Mouse (Mus musculus): ENCODE measurements around the gene Vars2. TPM values are rescaled to one million over a fixed set of nuclear protein-coding genes. Genes with fewer than 3 reads are reported as not detected.

Gene Vars2
- 6.0 and 6.3 TPM in 2 replicates for polyA plus RNA-seq (2015; fragmentation: Nextera tagmentation; extraction: Ambion mirVana)

GRCm38 (mm10) chr17:35667334-35668065, at the start of gene Vars2:
TSS of gene Vars2 (minus strand) at chr17:35667592.
- H3K4me3 ChIP-seq (ENCODE audit: low read depth, low read length): peak within 1 kb of the TSS; percentile 66
- peak within 1 kb of the TSS; percentile 64 for H3K9ac ChIP-seq (ENCODE audit: low read depth, low read length)
- H3K27ac ChIP-seq (ENCODE audit: low read depth, low read length): peak within 1 kb of the TSS; percentile 74
- no peaks in the 10 kb centered on the region for H3K27me3 ChIP-seq (replicated peaks; ENCODE audit: control insufficient read depth, insufficient read depth, low read length)
- TF ChIP-seq CTCF (IDR thresholded peaks at IDR 0.05; ENCODE audit: low read depth): peak; percentile 34
- peak; percentile 80 for ATAC-seq
- H3K4me2 ChIP-seq (replicated peaks; ENCODE audit: low read depth): peak within 1 kb of the TSS; percentile 96
- under 1% methylated on average over 61 of the region's 61 CpGs for WGBS
- peaks cover 33% of the 10 kb centered on the region for H3K36me3 ChIP-seq (ENCODE audit: control insufficient read depth, insufficient read depth)
- no peaks in the 10 kb centered on the region for H3K9me3 ChIP-seq (ENCODE audit: control insufficient read depth)
- peaks cover 8% of the 10 kb centered on the region; the same call in 1 of the 2 replicates for H3K4me1 ChIP-seq (replicated peaks; ENCODE audit: control insufficient read depth, insufficient read depth, low read length)

DNA sequence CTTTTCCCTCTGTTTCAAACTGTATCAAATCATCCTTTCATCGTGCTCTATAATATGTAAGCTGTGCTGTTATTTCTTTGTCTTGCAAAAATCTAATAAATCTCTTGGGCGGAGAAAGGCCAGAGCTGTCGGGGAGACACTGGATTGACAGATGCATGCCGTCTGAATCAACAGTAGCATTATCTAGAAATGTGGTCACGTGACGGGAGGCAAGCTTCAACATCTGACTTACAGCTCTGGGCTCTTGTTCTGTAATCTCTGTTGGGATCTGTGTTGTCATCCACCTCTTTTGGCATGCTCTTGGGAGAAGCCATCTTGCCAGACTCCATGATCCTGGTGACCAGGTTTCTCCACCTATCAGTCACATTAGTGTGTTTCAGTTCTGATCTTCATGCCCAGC, 49.7 kb upstream of the Vars2 start:
- no peak overlapping the region for H3K4me3 ChIP-seq (ENCODE audit: low read depth, low read length)
- no peak overlapping the region for H3K9ac ChIP-seq (ENCODE audit: low read depth, low read length)
- no peak for ATAC-seq
- 0 out of 2 replicates have a peak, but pooled peaks cover 7% of the 10 kb centered on the region for H3K4me1 ChIP-seq (replicated peaks; ENCODE audit: control insufficient read depth, insufficient read depth, low read length)
- 78% methylated on average over 6 of the region's 6 CpGs for WGBS
- no peaks in the 10 kb centered on the region for H3K36me3 ChIP-seq (ENCODE audit: control insufficient read depth, insufficient read depth)
- no peaks in the 10 kb centered on the region for H3K9me3 ChIP-seq (ENCODE audit: control insufficient read depth)
- no peak for TF ChIP-seq CTCF (IDR thresholded peaks at IDR 0.05; ENCODE audit: low read depth)
- no peak overlapping the region for H3K27ac ChIP-seq (ENCODE audit: low read depth, low read length)
- no peaks in the 10 kb centered on the region for H3K27me3 ChIP-seq (replicated peaks; ENCODE audit: control insufficient read depth, insufficient read depth, low read length)
- no peak overlapping the region for H3K4me2 ChIP-seq (replicated peaks; ENCODE audit: low read depth)

- Histone ChIP-seq H3K9me3 (ENCODE audit: control insufficient read depth) (no peaks in the 10 kb centered on the region), H3K27ac (ENCODE audit: low read depth, low read length) (no peak overlapping the region), H3K9ac (ENCODE audit: low read depth, low read length) (no peak overlapping the region), H3K36me3 (ENCODE audit: control insufficient read depth, insufficient read depth) (no peaks in the 10 kb centered on the region), H3K4me3 (ENCODE audit: low read depth, low read length) (no peak overlapping the region), H3K4me2 (replicated peaks; ENCODE audit: low read depth) (no peak overlapping the region), H3K27me3 (replicated peaks; ENCODE audit: control insufficient read depth, insufficient read depth, low read length) (no peaks in the 10 kb centered on the region), H3K4me1 (replicated peaks; ENCODE audit: control insufficient read depth, insufficient read depth, low read length) (0 out of 2 replicates have a peak, but pooled peaks cover 3% of the 10 kb centered on the region)
- TF ChIP-seq CTCF (IDR thresholded peaks at IDR 0.05; ENCODE audit: low read depth): no peak
- 44% methylated on average over 3 of the region's 3 CpGs for WGBS
- peak; percentile 58 for ATAC-seq
Measured at GRCm38 (mm10) chr17:35716114-35716513, 48.7 kb upstream of the Vars2 start.

- Histone ChIP-seq H3K27me3 (replicated peaks; ENCODE audit: control insufficient read depth, insufficient read depth, low read length) (no peaks in the 10 kb centered on the region), H3K4me1 (replicated peaks; ENCODE audit: control insufficient read depth, insufficient read depth, low read length) (0 out of 2 replicates have a peak, but pooled peaks cover 4% of the 10 kb centered on the region), H3K9ac (ENCODE audit: low read depth, low read length) (no peak overlapping the region), H3K36me3 (ENCODE audit: control insufficient read depth, insufficient read depth) (no peaks in the 10 kb centered on the region), H3K27ac (ENCODE audit: low read depth, low read length) (no peak overlapping the region), H3K9me3 (ENCODE audit: control insufficient read depth) (no peaks in the 10 kb centered on the region), H3K4me3 (ENCODE audit: low read depth, low read length) (no peak overlapping the region), H3K4me2 (replicated peaks; ENCODE audit: low read depth) (no peak overlapping the region)
- 42% methylated on average over 8 of the region's 8 CpGs for WGBS
- no peak for TF ChIP-seq CTCF (IDR thresholded peaks at IDR 0.05; ENCODE audit: low read depth)
- ATAC-seq: no peak
Measured at GRCm38 (mm10) chr17:35710705-35711347, 43.4 kb upstream of the Vars2 start.

DNA sequence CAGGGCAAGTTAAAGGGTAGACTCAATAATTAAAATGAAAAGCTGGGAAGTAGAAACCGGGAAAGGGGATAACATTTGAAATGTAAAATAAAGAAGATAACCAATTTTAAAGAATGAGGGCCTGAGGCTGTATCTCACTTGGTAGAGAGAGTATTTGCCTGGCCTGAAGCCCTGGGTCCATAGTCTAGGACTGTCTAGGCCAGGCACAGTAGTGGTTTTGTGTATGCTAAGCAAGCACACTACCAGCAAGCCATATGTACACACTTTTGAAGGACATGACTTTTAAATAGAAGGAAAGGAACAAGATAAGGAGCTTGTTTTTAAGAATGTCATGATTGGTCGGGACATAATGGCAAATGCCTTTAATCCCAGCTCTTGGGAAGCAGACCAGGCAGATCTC, 41.2 kb upstream of the Vars2 start:
- Histone ChIP-seq H3K27me3 (replicated peaks; ENCODE audit: control insufficient read depth, insufficient read depth, low read length) (no peaks in the 10 kb centered on the region), H3K9ac (ENCODE audit: low read depth, low read length) (no peak overlapping the region), H3K4me3 (ENCODE audit: low read depth, low read length) (no peak overlapping the region), H3K4me2 (replicated peaks; ENCODE audit: low read depth) (no peak overlapping the region), H3K4me1 (replicated peaks; ENCODE audit: control insufficient read depth, insufficient read depth, low read length) (peaks cover 17% of the 10 kb centered on the region; the same call in 1 of the 2 replicates), H3K27ac (ENCODE audit: low read depth, low read length) (no peak overlapping the region), H3K36me3 (ENCODE audit: control insufficient read depth, insufficient read depth) (no peaks in the 10 kb centered on the region), H3K9me3 (ENCODE audit: control insufficient read depth) (no peaks in the 10 kb centered on the region)
- no peak for ATAC-seq
- TF ChIP-seq CTCF (IDR thresholded peaks at IDR 0.05; ENCODE audit: low read depth): no peak
- 66% methylated on average over 2 of the region's 2 CpGs for WGBS

DNA sequence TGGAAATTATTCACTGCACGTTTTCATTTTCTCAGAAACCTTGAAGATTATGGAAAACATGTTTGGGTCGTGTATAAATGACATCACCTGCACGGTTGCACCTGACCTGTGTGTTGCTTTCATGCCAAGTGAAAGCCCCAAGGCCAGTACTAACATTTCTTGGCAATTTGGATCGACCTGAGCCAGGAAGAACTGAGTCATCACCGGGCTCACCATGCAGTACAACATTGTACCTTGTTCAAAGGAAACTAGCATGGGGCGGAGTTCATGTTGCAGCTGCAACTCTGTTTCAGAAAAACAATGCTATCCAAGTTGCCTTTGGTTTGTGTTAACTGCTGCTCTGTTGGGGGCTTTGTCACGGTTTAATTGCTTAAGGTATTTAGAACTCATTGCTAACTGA, 40.5 kb upstream of the Vars2 start:
- ATAC-seq: peak; percentile 55

More for the DNA sequence above, 40.5 kb upstream of the Vars2 start:
- no peak overlapping the region for H3K27ac ChIP-seq (ENCODE audit: low read depth, low read length)
- H3K4me1 ChIP-seq (replicated peaks; ENCODE audit: control insufficient read depth, insufficient read depth, low read length): peaks cover 17% of the 10 kb centered on the region; the same call in 1 of the 2 replicates
- H3K4me2 ChIP-seq (replicated peaks; ENCODE audit: low read depth): no peak overlapping the region
- WGBS: 46% methylated on average over 7 of the region's 7 CpGs
- no peaks in the 10 kb centered on the region for H3K27me3 ChIP-seq (replicated peaks; ENCODE audit: control insufficient read depth, insufficient read depth, low read length)
- H3K4me3 ChIP-seq (ENCODE audit: low read depth, low read length): no peak overlapping the region
- no peak overlapping the region for H3K9ac ChIP-seq (ENCODE audit: low read depth, low read length)
- H3K9me3 ChIP-seq (ENCODE audit: control insufficient read depth): no peaks in the 10 kb centered on the region
- no peaks in the 10 kb centered on the region for H3K36me3 ChIP-seq (ENCODE audit: control insufficient read depth, insufficient read depth)
- TF ChIP-seq CTCF (IDR thresholded peaks at IDR 0.05; ENCODE audit: low read depth): no peak

Data from intestine, postnatal 0 days (tissue).